Mouse (Mus musculus) brain, embryonic 14.5 days (tissue): Measurements from ENCODE around the gene Ehbp1.

Experiments
- CTCF ChIP-seq: fragments of 200-500 bp; IDR thresholded peaks from 2 replicates; pipeline ENCODE4 v1.5.1; 2012; ENCODE audit warnings: inconsistent platforms, mild to moderate bottlenecking, moderate library complexity, borderline replicate concordance; ENCODE audit not compliant: insufficient read depth, insufficient read length; ENCODE audit errors: extremely low read depth
- POLR2A ChIP-seq: fragments of 200-500 bp; IDR thresholded peaks from 2 replicates; pipeline ENCODE4 v1.6.1; 2012; ENCODE audit warnings: mild to moderate bottlenecking, inconsistent platforms, borderline replicate concordance; ENCODE audit not compliant: poor library complexity, insufficient read depth, insufficient read length, severe bottlenecking; ENCODE audit errors: extremely low read depth

GRCm38 (mm10) chr11:22342242-22343207 is at the start of gene Ehbp1:
- TF ChIP-seq CTCF = no peak
- TF ChIP-seq POLR2A = no peak
